Mouse (Mus musculus): Measurements from ENCODE around the gene Ifih1. TPM values are rescaled to one million over a fixed set of nuclear protein-coding genes. Genes with fewer than 3 reads are reported as not detected.

The Ifih1 gene
- total and polyA plus RNA-seq, 3 experiments = 2.0 to 3.6 (median 2.2) TPM

DNA sequence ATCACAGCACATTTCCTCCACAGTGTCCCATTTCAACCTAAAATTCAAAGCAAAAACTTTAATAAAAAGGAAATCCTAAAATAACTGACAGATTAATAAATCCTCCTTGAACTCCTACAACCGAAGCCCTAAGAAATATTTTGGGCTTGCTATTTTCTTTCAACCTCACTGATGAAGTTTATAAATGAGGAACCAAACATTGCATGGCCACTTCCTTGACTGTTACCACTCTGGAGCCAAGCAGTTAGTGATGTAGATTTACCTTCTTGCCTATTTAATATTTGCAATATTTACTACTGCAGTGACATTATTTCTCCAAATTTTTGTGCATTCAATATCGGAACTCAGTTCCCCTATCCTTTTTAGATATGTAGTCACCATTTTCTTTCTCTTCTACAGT is 6.2 kb downstream of the Ifih1 start:
- TF ChIP-seq CHD1 (IDR thresholded peaks at IDR 0.05; ENCODE audit: low read depth, low read length) = no peak
- no peak for TF ChIP-seq ELF1 (IDR thresholded peaks at IDR 0.05; ENCODE audit: low read depth, low read length)
- no peak for TF ChIP-seq JUN (IDR thresholded peaks at IDR 0.05; ENCODE audit: insufficient read depth, low read depth, low read length)
- no peak for TF ChIP-seq NELFE (IDR thresholded peaks at IDR 0.05; ENCODE audit: low read depth, low read length)
- TF ChIP-seq TBP (conservative IDR thresholded peaks at IDR 0.05; ENCODE audit: low read depth, low read length) = no peak
- TF ChIP-seq BHLHE40 (IDR thresholded peaks at IDR 0.05; ENCODE audit: low read depth, low read length) = no peak
- TF ChIP-seq ZNF384 (IDR thresholded peaks at IDR 0.05; ENCODE audit: low read depth, low read length) = no peak
- no peak for TF ChIP-seq GABPA (IDR thresholded peaks at IDR 0.05; ENCODE audit: insufficient replicate concordance, low read depth, low read length)
- no peaks in the 10 kb centered on the region for H3K9me3 ChIP-seq (replicated peaks; ENCODE audit: low read length)
- H3K79me2 ChIP-seq (replicated peaks; ENCODE audit: control insufficient read depth, extremely low read depth, insufficient read depth, poor library complexity, severe bottlenecking) = no peaks in the 10 kb centered on the region
- peaks cover 9 to 21% of the 10 kb centered on the region in 2 experiments; a peak in 3 of 4 replicates for H3K4me1 ChIP-seq (ENCODE audit: control insufficient read depth in 1 of 2, insufficient read depth in 2 of 2)
- in situ Hi-C loops (cut with MboI; ENCODE audit: low pct_ligation_motif_present, low pct_unique_long_range_greater_than_20kb, low sequenced_read_pairs) = no loop called here
- H3K27ac ChIP-seq (ENCODE audit: insufficient read depth, low read depth) = no peak overlapping the region
- no peak overlapping the region for H3K4me3 ChIP-seq (replicated peaks in 1 of 3; ENCODE audit: low read depth in 2 of 3, low read length in 2 of 3, poor library complexity in 1 of 3)
- dilution Hi-C loops (cut with MboI; ENCODE audit: extremely low pct_ligation_motif_present, extremely low pct_unique_long_range_greater_than_20kb, low sequenced_read_pairs) = no loop called here
- H3K27me3 ChIP-seq (replicated peaks) = no peaks in the 10 kb centered on the region
- H3K9ac ChIP-seq (ENCODE audit: insufficient read depth, low read depth) = no peak overlapping the region
- peaks cover 0 to 2% of the 10 kb centered on the region in 2 experiments for H3K36me3 ChIP-seq (replicated peaks in 1 of 2; ENCODE audit: control insufficient read depth in 1 of 2, insufficient read depth in 1 of 2, low read length in 1 of 2)
- no peak for DNase-seq (ENCODE audit: extremely low read depth)
- H3K4me2 ChIP-seq (ENCODE audit: insufficient read depth, low read depth, poor library complexity, severe bottlenecking) = no peak overlapping the region

DNA sequence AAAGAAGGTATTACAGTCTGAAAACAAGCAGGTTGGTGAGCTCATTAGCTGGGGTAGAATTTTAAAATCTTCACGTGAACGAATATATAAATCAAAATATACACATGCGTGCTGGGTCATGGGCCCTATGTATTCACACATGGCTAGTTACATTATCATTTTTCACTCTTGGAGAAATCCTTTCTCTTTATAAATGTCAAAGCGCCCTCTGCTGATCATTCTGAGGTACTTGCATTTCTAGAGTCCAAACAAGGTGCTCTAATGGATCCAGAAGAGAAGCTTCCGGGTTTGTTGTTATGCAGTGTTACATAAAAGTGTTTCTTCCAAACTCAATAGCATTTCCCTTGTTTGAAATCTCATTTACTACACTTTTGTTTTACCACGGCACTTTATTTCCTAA is 15.6 kb downstream of the Ifih1 start:
- Histone ChIP-seq H3K27me3 (replicated peaks) (no peaks in the 10 kb centered on the region), H3K27ac (ENCODE audit: insufficient read depth, low read depth) (no peak overlapping the region), H3K79me2 (replicated peaks; ENCODE audit: control insufficient read depth, extremely low read depth, insufficient read depth, poor library complexity, severe bottlenecking) (no peaks in the 10 kb centered on the region), H3K36me3 (replicated peaks in 1 of 2; ENCODE audit: control insufficient read depth in 1 of 2, insufficient read depth in 1 of 2, low read length in 1 of 2) (peaks cover 0 to 11% of the 10 kb centered on the region in 2 experiments), H3K4me2 (ENCODE audit: insufficient read depth, low read depth, poor library complexity, severe bottlenecking) (no peak overlapping the region), H3K9me3 (replicated peaks; ENCODE audit: low read length) (no peaks in the 10 kb centered on the region), H3K4me3 (replicated peaks in 1 of 3; ENCODE audit: low read depth in 2 of 3, low read length in 2 of 3, poor library complexity in 1 of 3) (no peak overlapping the region), H3K4me1 (ENCODE audit: control insufficient read depth in 1 of 2, insufficient read depth in 2 of 2) (peaks cover 6 to 10% of the 10 kb centered on the region in 2 experiments; a peak in 3 of 4 replicates), H3K9ac (ENCODE audit: insufficient read depth, low read depth) (no peak overlapping the region)
- peak; percentile 79 for DNase-seq (ENCODE audit: extremely low read depth)
- TF ChIP-seq MXI1 (IDR thresholded peaks at IDR 0.05; ENCODE audit: low read depth, low read length) = no peak
- 0 out of 2 replicates have a peak, but pooled peaks have one; percentile 11 for TF ChIP-seq MYC (IDR thresholded peaks at IDR 0.05; ENCODE audit: low read depth, low read length)
- TF ChIP-seq SMC3 (IDR thresholded peaks at IDR 0.05; ENCODE audit: low read depth, low read length) = peak; percentile 55
- no peak for TF ChIP-seq IRF4 (IDR thresholded peaks at IDR 0.05; ENCODE audit: low read depth, low read length)
- no peak for TF ChIP-seq USF2 (conservative IDR thresholded peaks at IDR 0.05; ENCODE audit: low read depth, low read length)
- TF ChIP-seq NRF1 (IDR thresholded peaks at IDR 0.05; ENCODE audit: low read depth, low read length) = no peak
- TF ChIP-seq RAD21 (IDR thresholded peaks at IDR 0.05; ENCODE audit: low read depth, low read length) = peak; percentile 83
- no peak for TF ChIP-seq KAT2A (IDR thresholded peaks at IDR 0.05; ENCODE audit: insufficient replicate concordance, low read length)
- TF ChIP-seq NELFE (IDR thresholded peaks at IDR 0.05; ENCODE audit: low read depth, low read length) = no peak
- TF ChIP-seq TCF12 (IDR thresholded peaks at IDR 0.05; ENCODE audit: low read depth, low read length) = no peak
- no peak for TF ChIP-seq EP300 (IDR thresholded peaks at IDR 0.05; ENCODE audit: low read length)
- 0 out of 2 replicates have a peak, but pooled peaks have one; percentile 42 for TF ChIP-seq BHLHE40 (IDR thresholded peaks at IDR 0.05; ENCODE audit: low read depth, low read length)
- no peak for TF ChIP-seq MEF2A (IDR thresholded peaks at IDR 0.05; ENCODE audit: borderline replicate concordance, low read depth, low read length)
- no peak for TF ChIP-seq JUND (conservative IDR thresholded peaks at IDR 0.05; ENCODE audit: low read depth, low read length)
- TF ChIP-seq MAFK (IDR thresholded peaks at IDR 0.05; ENCODE audit: insufficient replicate concordance, low read length) = no peak
- no peak for TF ChIP-seq CHD2 (IDR thresholded peaks at IDR 0.05; ENCODE audit: low read length)
- peak in 1 of 2 experiments; percentile 78; a peak in 3 of 4 replicates for TF ChIP-seq CTCF (conservative IDR thresholded peaks at IDR 0.05 in 1 of 2, IDR thresholded peaks at IDR 0.05 in 1 of 2; ENCODE audit: low read depth in 2 of 2, low read length in 2 of 2)
- peak; percentile 84 for TF ChIP-seq ELF1 (IDR thresholded peaks at IDR 0.05; ENCODE audit: low read depth, low read length)
- in situ Hi-C loops (cut with MboI; ENCODE audit: low pct_ligation_motif_present, low pct_unique_long_range_greater_than_20kb, low sequenced_read_pairs) = no loop called here
- dilution Hi-C loops (cut with MboI; ENCODE audit: extremely low pct_ligation_motif_present, extremely low pct_unique_long_range_greater_than_20kb, low sequenced_read_pairs) = no loop called here
